Mouse (Mus musculus): ENCODE results near the gene Tdrkh.
A peak's percentile ranks its signal among the peaks of the same experiment; 100 is the strongest.

The Tdrkh gene

DNA sequence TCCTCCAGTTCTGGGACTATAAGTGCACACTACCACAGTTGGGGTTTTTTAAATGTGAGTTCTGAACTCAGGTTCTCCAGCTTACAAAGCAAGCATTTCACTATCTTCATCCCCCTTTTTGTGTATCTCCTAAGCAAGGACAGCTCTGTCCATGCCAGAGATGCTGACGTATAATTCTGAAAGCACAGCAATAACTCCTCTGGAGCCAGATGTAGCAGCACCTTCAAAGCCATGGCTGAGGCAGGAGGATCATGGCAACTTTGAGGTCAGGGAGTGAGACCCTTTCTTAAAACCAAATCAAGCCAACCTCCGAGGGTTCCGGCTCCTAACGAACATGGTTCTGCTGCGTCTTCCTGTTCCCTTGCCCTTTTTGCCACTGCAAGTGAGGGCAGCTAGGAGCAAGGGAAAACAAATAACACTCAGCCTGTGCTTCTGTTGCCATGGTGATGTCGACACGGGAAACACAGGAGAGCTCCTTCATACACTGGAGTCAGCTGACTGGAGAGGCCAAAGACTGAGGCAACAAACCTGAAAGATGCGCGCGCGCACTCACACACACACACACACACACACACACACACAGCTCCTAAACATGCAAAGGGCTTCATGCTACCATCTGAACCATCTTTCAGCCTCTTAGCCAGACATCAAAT, 51.0 kb downstream of the Tdrkh start:
- DNase-seq (ENCODE audit: low spot score) = no peak

DNA sequence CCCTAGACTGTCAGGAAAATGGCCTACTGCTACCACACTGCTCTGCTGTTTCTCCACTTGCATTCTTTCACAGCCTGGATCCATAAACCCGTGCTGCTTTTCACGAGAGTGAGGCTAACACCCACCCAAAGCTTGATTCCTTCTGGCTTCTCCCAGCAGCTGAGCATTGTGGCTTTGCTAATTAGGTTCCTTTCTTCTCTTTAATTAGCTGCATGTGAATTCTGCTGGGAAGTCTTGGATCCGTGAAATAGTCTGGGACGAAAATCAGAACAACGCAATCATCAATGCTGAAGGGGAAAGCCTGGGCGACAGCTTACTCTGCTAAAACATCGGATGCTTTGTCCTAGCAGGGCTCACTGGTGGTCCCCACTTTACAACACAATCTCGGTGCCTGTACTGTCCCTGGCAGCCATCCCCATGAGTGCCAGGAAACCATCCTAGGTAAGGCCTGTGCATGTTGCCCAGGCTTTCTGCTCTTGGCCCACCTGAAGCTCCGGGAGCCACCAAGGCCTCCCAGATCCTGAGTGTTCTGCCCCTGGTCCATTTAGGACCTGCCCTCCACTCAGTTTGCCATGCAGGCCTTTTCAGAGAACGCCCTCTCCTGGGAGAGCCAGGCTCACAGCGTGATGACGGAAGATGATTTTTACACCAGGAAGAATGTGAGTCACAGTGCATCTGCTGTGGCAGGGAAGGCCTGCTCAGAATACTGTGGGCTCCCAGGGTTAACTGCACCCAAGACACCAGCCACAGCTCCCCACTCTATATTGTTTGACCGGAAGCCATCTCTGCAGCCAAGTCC, 52.8 kb downstream of the Tdrkh start:
- no peak for DNase-seq (ENCODE audit: low spot score)

DNA sequence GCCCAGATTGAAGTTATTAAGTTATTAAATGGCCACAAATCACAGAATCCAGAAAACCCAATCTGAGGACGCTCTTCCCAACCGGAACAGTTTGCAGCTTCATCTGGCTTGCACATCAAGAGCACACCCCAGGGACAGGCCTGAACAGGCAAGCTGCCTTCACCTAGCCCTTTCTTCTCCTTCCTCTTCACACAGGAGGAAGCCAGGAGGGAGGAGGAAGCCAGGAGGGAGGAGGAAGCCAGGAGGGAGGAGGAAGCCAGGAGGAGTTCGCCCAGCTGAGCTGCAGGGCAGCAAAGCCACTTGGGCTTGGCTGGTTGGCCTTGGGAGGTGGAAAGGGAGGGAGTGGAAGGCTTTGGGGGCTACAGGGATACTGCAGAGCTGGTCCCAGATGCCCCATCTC, 55.9 kb downstream of the Tdrkh start:
- DNase-seq (ENCODE audit: low spot score) = no peak

DNA sequence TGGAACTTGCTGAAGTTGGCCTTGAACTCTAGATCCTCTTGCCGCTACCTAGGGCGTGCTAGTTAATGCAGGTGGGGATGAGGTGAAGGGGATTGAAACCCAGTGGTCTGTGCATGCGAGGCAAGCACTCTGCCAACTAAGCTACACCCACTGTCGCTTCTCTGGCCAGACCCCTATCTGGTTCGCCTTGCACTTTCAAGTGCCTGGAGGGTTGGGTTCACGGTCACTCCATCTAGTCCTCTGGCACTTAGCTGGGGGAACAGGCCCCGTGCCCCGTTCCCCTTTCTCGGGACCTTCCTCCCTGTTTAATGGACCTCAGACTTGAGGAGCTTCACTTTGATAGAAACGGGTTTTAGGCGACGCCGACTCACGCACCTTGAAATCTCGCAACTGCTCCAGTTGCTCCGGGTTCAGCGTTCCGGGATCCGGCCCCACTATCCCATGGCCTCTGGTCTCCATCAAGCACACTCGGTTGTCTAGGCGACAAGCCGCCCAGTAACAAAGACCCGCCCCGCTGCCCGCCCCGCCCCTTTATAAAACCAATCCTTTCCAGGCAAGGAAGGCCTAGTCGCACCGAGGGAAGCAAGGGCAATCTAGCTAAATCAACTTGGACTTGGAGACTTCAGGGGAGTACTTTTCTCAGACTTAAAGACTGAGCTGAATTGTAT, 59.5 kb downstream of the Tdrkh start:
- peak; percentile 72 for DNase-seq (ENCODE audit: low spot score)

DNA sequence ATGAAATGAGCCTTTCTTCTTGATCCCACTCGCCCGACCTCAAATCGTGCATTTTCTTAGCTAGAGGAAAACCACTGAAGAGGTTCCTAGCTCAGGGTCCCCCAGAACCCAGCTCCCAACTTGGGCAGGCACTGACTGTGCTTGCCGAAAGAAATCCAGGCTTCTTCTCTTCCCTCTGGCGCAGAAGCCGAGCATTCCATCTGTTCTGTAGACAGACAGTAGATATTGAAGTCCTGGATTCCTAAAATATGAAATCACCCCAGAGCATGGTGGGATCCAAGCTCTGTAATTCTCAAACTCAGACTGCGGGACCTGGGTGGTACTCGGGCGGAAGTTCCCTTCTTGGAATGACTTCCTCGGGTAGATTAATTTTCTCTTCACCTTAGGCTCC, 60.0 kb downstream of the Tdrkh start:
- no peak for DNase-seq (ENCODE audit: low spot score)

DNA sequence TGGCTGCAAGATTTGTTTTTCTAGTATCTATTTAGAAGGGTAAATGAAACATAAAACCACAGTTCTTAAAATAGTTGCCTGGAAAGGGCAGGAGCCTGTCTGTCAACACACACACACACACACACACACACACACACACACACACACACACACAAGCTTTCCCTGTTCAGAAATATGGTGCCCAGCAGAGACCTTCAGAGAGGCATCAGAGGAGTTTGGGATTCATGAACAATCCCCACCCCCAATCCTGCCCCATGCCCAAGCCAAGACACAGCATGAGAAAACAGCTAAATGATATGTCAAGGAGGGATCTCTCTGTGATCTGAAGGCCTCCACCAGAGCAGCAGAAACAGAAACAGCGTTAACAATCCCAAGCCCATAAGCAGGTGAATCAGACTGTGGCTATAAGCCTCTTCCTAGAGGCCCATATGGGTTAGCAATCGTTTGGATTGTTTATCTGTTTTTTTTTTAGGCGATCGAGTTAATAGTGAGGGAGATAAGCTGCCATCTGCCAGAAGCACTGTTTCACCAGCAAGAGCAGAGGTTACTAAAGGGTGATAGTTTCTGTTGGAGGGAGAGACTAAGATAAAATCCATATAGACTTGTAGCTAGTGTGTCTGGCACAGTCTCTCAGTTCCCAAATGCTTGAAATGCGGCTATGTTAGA, 60.6 kb downstream of the Tdrkh start:
- no peak for DNase-seq (ENCODE audit: low spot score)

DNA sequence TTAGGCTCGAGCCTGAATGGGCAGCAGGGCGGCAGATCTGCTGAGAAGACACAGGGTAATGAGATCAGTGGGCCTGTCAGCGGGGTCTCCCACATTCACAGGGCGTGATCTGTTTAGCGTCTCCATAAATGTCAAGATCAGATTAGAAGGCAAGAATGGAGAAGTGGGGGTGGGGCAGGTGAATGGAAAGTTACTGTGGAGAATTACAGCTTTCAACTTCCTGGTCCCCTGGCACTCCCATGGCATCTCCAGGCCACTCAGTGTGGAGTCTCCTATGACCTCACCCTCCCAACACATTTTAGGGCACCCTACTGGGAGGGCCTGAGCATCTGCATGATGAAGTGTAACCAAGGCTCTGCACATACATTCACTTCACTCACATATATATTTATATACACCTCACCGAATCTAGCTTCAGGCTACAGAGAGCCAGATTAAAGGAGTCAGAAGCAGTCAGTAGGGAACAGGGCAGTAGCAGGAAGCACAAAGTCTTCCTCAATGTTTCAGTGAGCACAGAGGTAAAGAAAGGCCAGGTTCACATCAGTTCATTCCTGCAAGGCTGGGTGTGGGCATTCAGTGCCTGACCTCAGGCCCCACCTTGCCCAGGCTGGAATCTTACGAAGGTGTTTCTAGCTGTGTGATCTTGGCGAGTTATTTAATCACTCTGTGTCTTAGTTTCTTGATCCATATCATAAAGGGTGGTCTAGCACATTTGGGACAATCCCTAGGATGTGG, 63.4 kb downstream of the Tdrkh start:
- DNase-seq (ENCODE audit: low spot score) = no peak

DNA sequence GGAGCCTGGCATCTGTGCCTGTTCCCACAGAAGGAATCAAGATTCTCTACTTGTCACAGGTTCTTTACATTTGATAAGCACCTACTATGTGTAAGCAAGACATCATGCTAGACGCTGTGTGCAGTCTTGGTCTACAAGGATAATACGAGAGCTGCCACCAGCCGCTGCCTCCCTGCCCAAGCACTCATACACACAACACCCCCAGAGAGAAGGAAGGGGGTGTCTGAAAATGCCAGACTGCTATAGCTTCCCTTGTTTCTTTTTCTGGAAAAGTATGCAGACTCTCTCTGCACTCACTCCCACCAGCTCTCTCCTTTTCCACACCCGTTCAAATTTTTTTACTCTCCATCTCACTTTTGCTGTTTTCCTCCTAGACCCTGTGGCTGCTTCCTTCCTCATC, 64.4 kb downstream of the Tdrkh start:
- no peak for DNase-seq (ENCODE audit: low spot score)

DNA sequence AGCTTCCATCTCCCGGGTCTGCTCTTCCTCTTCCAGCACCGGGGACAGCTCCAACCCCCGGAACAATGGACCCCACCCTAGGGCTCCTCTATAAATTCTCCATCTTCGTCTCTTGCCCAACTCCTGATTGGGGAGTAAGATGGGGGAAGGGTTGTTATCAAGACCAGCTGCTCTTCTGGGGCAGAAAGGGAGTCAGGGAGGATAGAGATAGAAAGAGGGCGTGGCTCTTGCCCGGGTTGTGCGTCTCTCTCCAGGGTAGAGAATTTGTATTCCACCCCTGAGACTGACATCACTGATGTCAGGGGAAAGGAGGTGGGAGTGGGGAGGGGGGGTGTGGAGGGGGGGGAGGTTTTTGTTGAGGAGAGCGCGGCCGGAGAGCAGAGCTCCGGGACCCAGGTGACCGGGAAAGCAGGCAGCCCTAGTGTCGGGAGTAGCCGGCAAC, 64.9 kb downstream of the Tdrkh start, which contains the start of gene Celf3:
TSS of gene Celf3 (plus strand) at position 315 of the 442 bp plus-strand sequence.
- DNase-seq (ENCODE audit: low spot score) = peak; percentile 81

DNA sequence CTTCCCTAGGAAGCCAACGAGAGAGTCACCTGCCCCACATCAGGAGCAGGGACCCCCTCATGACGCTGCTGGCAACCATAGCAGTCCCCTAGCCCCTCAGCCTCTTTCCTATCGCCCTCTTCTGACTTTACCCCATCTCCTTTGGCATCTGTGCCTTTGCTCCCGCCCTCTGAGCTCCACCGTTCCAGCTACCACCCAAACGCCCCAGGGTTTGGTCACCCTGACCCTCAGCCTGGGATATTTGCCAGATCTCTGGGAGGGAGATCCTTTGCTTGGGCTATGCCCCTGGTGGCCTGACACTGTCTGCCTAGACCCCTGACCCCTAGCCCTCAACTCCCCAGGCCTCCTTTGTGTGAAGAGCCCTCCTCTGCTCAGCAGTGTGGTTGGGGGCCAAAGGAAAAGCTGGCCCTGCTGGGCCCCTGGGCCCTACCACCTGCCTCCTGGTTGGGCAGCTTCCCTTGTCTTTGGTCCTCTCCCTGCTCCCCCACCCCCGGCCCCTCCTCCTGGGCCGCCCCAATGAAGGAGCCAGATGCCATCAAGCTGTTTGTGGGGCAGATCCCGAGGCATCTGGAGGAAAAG, 65.6 kb downstream of the Tdrkh start:
- no peak for DNase-seq (ENCODE audit: low spot score)

DNA sequence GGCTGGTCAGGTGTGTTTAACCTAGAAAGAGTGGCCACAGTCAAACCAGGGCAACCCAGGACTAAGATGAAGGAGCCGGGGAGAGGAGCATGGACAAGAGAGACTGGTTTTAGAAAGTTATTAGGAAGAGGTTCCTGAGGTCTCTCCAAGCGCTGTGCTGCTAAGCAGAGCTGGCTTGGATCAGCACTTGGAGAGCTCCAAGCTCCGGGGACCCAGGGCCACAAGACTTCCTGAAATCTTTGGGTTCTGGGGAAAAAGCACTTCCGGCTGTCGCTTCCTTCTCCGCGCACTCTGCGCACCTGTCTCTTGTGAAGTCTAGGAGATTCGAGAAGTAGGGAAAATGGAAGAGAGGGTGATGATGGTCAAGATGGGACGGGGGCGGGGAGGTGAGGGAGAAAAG, 66.5 kb downstream of the Tdrkh start:
- no peak for DNase-seq (ENCODE audit: low spot score)

DNA sequence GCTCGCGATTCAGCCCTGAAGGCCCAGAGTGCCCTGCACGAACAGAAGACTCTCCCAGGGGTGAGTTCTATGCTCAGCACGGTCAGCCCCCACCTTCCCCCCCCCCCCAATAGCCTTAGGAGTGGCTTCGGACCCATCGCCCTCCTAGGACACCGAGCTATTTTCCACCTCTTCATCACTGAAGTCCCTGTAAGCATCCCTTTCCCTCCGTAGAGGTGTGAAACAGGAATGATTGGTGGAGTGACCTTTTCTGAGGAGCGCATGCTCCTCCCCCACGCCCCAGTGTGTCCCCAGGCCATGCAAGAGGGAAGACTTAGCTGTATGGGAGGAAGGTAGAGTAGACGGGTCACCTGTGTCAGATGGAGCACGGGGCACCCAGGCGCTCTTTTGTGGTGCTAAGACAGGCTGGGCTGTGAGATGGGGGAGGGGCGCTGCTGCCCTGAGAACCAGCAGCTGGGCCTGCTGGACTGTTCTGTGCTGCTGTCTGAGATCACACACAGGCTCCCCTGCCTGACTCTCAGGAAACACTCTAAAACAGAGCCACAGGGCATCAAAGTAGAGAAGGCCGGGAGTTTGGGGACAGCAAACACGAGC, 67.3 kb downstream of the Tdrkh start, which contains the start of gene Riiad1:
TSS of gene Riiad1 (minus strand) at position 51 of the 594 bp plus-strand sequence.
- DNase-seq (ENCODE audit: low spot score) = peak; percentile 56

DNA sequence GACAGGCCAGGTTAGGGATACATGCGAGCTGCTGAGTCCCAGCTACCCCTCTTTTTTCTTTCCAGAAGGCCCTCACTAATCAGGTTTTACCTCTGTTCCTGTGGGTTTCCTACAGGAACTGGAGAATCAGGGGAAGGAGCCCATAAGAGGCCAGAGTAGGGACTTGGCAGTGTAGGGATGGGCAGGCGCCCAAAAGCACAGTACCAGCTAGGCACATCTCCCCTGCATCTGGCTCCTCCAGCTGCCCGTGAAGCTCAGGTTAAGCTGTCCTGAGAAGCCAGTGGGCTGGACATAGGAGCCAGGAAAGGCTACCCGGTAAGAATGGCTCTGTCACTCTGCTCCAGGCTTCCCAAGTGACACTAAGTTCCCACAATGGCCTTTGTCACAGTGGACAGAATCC, 68.4 kb downstream of the Tdrkh start:
- DNase-seq (ENCODE audit: low spot score) = no peak

DNA sequence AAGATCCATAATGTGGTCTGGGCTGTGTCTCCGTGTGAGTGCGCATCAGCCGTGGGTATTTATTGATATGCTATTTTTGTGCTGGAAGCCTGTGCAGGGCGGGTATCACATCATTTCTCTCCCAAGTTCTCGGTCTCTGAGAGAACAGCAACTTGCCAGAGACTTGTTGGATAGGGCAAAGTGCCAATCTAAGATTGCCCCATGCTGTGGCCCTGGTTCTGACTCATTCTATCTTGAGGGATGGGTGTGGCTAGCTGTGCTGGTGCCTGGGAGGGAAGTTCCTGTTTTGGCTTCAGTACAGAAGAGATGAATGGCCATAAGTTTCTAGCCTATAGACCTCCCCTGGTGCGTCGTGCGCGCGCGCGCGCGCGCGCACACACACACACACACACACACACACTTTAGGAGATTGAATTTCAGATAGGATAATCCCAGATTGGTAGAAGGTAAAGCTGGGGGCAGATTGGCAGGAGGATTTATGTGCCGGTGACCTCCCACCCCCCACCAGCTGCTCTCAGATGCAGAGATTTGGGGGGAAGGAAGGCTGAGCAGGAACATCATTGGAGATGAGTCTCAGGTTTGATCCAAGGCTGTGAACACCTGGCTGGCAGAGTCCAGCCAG, 69.8 kb downstream of the Tdrkh start:
- no peak for DNase-seq (ENCODE audit: low spot score)

DNA sequence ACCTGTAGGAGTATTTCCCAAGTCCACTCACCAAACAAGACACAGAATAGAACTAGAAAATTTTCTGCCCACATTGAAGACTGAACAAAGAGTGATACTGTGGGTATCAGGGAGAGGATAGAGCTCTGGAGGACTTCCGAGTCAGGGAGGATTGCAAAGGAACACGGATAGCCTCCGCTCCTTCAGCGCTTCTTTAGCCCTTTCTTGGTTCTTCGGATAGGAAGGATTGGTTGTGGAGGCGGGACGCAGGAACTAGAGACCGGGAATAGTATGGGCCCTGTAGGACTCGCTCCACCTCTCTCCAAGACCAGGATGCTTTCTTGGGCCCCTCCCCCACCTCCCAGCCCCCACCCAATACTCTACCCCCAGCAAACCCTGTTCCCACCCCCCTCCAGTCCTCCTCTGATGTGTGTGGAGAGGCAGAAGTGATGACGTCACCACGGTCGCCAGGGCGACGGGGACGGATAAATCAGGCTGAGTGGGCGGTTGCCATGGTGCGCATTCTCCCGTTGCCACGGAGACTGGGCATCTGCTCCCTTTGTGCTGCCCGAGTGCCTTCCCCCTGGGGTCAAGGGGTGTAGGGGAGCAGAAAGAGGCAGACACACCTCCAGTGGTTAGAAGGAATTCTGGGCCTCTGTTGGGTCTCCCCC, 70.8 kb downstream of the Tdrkh start:
- DNase-seq (ENCODE audit: low spot score) = peak; percentile 93

Measured in retina, embryonic 14.5 days (tissue).